In the genomic region with DNA sequence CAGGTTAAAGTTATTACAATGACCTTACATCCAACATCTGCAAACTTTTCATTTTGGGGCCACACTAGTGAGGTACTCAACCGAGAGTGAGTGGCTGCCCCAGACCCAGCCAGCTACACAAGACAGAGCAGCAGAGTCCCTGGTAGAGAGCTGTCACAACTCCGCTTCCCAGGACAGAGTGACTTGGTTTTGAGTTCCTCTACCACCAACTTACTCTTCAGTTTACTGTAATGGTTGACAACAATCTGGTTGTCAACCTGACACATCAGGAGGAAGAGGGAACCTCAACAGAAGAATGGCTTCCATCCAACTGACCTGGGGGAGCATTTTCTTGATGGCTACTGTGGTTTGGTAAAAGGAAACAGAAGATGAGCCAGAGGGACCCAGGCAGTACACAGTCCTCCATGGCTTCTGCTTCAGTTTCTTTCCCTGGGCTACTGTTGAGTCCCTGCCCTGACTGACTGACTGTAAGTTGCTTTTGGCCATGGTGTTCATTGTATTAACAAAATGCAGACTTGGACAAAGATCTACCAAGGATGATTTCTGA, we compare ENCODE assay signal across 27 mouse cellular contexts.
DNase-seq lines count a peak whose midpoint lies in the region; ATAC-seq and TF ChIP-seq lines count a peak whose summit lies in the region.
"Had no signal": no experiment of that assay in that cellular context is flagged by ENCODE, and none has a peak within 500 bp of the region (broad histone marks: within the 10 kb centered on the region; RNA-seq: fewer than 3 reads in every experiment).

No protein-coding gene starts in this region.

- peaks cover 11% of the 10 kb centered on the region for H3K4me1 ChIP-seq in forebrain, postnatal 0 days (ENCODE audit: insufficient read depth)

- peak; percentile 57 for ATAC-seq in common myeloid progenitor, adult 5-6 weeks (replicated peaks; ENCODE audit: low read depth, poor library complexity, severe bottlenecking)
- ATAC-seq in megakaryocyte, adult 5-6 weeks (ENCODE audit: poor library complexity, severe bottlenecking) = peak; percentile 22; the same call in 1 of the 2 replicates
- no peak for ATAC-seq in forebrain, postnatal 0 days
- ATAC-seq: activated CD4-positive, CD25-positive, alpha-beta regulatory T cell, adult 4 months; CD4-positive, CD25-positive, alpha-beta regulatory T cell, adult 4 months; forebrain, embryonic 14.5 days; hindbrain, postnatal 0 days; inflammation-experienced regulatory T-cells, adult 6 months; intestine, embryonic 16.5 days had no signal

- WGBS in forebrain, postnatal 0 days = 84% methylated on average over 2 of the region's 2 CpGs

- no peaks in the 10 kb centered on the region for H3K9me3 ChIP-seq in forebrain, postnatal 0 days (ENCODE audit: low read length)
- H3K9me3 ChIP-seq: heart, embryonic 12.5 days; heart, embryonic 15.5 days had no signal

- H3K27ac ChIP-seq in forebrain, postnatal 0 days (ENCODE audit: low read depth, low read length) = no peak overlapping the region
- H3K27ac ChIP-seq: forebrain, embryonic 10.5 days; heart, embryonic 15.5 days; hindbrain, embryonic 14.5 days; hindbrain, postnatal 0 days had no signal

- H3K27me3 ChIP-seq in forebrain, postnatal 0 days (ENCODE audit: insufficient read depth, low read length) = no peaks in the 10 kb centered on the region
- H3K27me3 ChIP-seq: heart, embryonic 12.5 days; heart, embryonic 15.5 days had no signal

- no peak overlapping the region for H3K4me3 ChIP-seq in forebrain, postnatal 0 days (ENCODE audit: low read depth, low read length)
- H3K4me3 ChIP-seq: forebrain, embryonic 10.5 days; heart, embryonic 12.5 days; heart, embryonic 15.5 days had no signal

- TF ChIP-seq CTCF in forebrain, postnatal 0 days (IDR thresholded peaks at IDR 0.05; ENCODE audit: low read depth) = no peak

- H3K9ac ChIP-seq in forebrain, postnatal 0 days = no peak overlapping the region
- H3K9ac ChIP-seq: heart, embryonic 12.5 days; heart, embryonic 15.5 days; hindbrain, embryonic 14.5 days had no signal

- peak; percentile 69 for DNase-seq in 416B (ENCODE audit: low read depth)
- no peak for DNase-seq in kidney, postnatal 14 days
- no peak for DNase-seq in forebrain, postnatal 0 days
- DNase-seq in thymus, postnatal 36 days = no peak
- DNase-seq: adrenal gland, adult 8-10 months; adrenal gland, postnatal 25 days; cerebellum, adult 11-12 months; cerebellum, adult 8-10 months; cerebellum, postnatal 10 days; cerebellum, postnatal 36 days; gastrocnemius, postnatal 10 days; gastrocnemius, postnatal 36 days; heart, adult 11 months; heart, postnatal 10 days; heart, postnatal 36 days had no signal

- H3K4me2 ChIP-seq in forebrain, postnatal 0 days (ENCODE audit: low read depth) = no peak overlapping the region
- H3K4me2 ChIP-seq: heart, embryonic 12.5 days; heart, embryonic 15.5 days; hindbrain, embryonic 14.5 days had no signal

- no peaks in the 10 kb centered on the region for H3K36me3 ChIP-seq in forebrain, postnatal 0 days (ENCODE audit: insufficient read depth)
- H3K36me3 ChIP-seq: heart, embryonic 12.5 days; heart, embryonic 15.5 days had no signal
